ENCODE assay signal across 7 mouse cellular contexts in genomic region chr14:25371661-25372060, GRCm38 (mm10).
DNase-seq lines count a peak whose midpoint lies in the region; ATAC-seq and TF ChIP-seq lines count a peak whose summit lies in the region.

No protein-coding gene starts in this region.

- peak; percentile 76 for ATAC-seq in forebrain, embryonic 14.5 days
- 0 out of 2 replicates have a peak, but pooled peaks have one; percentile 37 for ATAC-seq in neural tube, embryonic 12.5 days (ENCODE audit: low FRiP score, low read depth)

- DNase-seq in Muller cell, postnatal 12 days (ENCODE audit: inconsistent ontology term) = peak; percentile 93
- DNase-seq in brain, adult 2 months (ENCODE audit: low read depth, low spot score) = peak; percentile 96
- DNase-seq in forebrain, embryonic 14.5 days (ENCODE audit: low spot score) = peak; percentile 61
- DNase-seq in heart, postnatal 4 days = peak; percentile 56
- peak; percentile 85 for DNase-seq in layer of hippocampus, adult 9-11 months
- DNase-seq in thymus, adult 2 months = no peak

- 24% methylated on average over 4 of the region's 4 CpGs for WGBS in forebrain, embryonic 14.5 days
- WGBS in neural tube, embryonic 12.5 days = 62% methylated on average over 4 of the region's 4 CpGs
- 61% methylated on average over 4 of the region's 4 CpGs for WGBS in thymus, adult 2 months

- H3K27ac ChIP-seq in forebrain, embryonic 14.5 days (ENCODE audit: low read depth, low read length) = peak overlapping the region; percentile 67
- H3K27ac ChIP-seq in neural tube, embryonic 12.5 days = no peak overlapping the region
- no peak overlapping the region for H3K27ac ChIP-seq in thymus, adult 2 months (ENCODE audit: control insufficient read depth, insufficient read depth, low read length)

- peak overlapping the region; percentile 25; the same call in 1 of the 2 replicates for H3K9ac ChIP-seq in forebrain, embryonic 14.5 days (ENCODE audit: low read length)
- H3K9ac ChIP-seq in neural tube, embryonic 12.5 days = peak overlapping the region; percentile 51; the same call in 1 of the 2 replicates

- H3K27me3 ChIP-seq in forebrain, embryonic 14.5 days (replicated peaks; ENCODE audit: control insufficient read depth, insufficient read depth, low read length) = no peaks in the 10 kb centered on the region
- H3K27me3 ChIP-seq in neural tube, embryonic 12.5 days (replicated peaks) = no peaks in the 10 kb centered on the region
- H3K27me3 ChIP-seq in thymus, adult 2 months (ENCODE audit: control insufficient read depth, insufficient read depth, low read length) = no peaks in the 10 kb centered on the region

- TF ChIP-seq POLR2A in thymus, adult 2 months (IDR thresholded peaks at IDR 0.05; ENCODE audit: control insufficient read depth, extremely low read depth, insufficient read depth, low read length, poor library complexity) = no peak

- no peaks in the 10 kb centered on the region for H3K36me3 ChIP-seq in forebrain, embryonic 14.5 days (ENCODE audit: control insufficient read depth, insufficient read depth, low read length)
- no peaks in the 10 kb centered on the region for H3K36me3 ChIP-seq in neural tube, embryonic 12.5 days
- H3K36me3 ChIP-seq in thymus, adult 2 months (ENCODE audit: control insufficient read depth, insufficient read depth, low read length) = no peaks in the 10 kb centered on the region

- H3K9me3 ChIP-seq in forebrain, embryonic 14.5 days (replicated peaks; ENCODE audit: control insufficient read depth, low read length) = no peaks in the 10 kb centered on the region
- H3K9me3 ChIP-seq in neural tube, embryonic 12.5 days = peaks cover 6% of the 10 kb centered on the region; the same call in 1 of the 2 replicates

- H3K4me2 ChIP-seq in forebrain, embryonic 14.5 days (ENCODE audit: low read length) = no peak overlapping the region
- H3K4me2 ChIP-seq in neural tube, embryonic 12.5 days (replicated peaks) = no peak overlapping the region; the same call in 1 of the 2 replicates

- H3K4me1 ChIP-seq in forebrain, embryonic 14.5 days (ENCODE audit: control insufficient read depth, insufficient read depth, low read length) = peaks cover 16% of the 10 kb centered on the region
- H3K4me1 ChIP-seq in neural tube, embryonic 12.5 days = peaks cover 16% of the 10 kb centered on the region
- H3K4me1 ChIP-seq in thymus, adult 2 months (replicated peaks; ENCODE audit: control insufficient read depth, insufficient read depth, low read length) = peaks cover 5% of the 10 kb centered on the region

- TF ChIP-seq CTCF in thymus, adult 2 months (IDR thresholded peaks at IDR 0.05; ENCODE audit: borderline replicate concordance, control insufficient read depth, extremely low read depth, insufficient read depth, low read length, poor library complexity) = no peak

- H3K4me3 ChIP-seq in forebrain, embryonic 14.5 days (ENCODE audit: low read depth, low read length) = no peak overlapping the region
- no peak overlapping the region for H3K4me3 ChIP-seq in neural tube, embryonic 12.5 days
- no peak overlapping the region for H3K4me3 ChIP-seq in thymus, adult 2 months (ENCODE audit: control insufficient read depth, insufficient read depth, low read length)
